Mouse (Mus musculus) lung, adult 2 months (tissue): Measurements from ENCODE around the gene Ralgds.

Experiments
- CTCF ChIP-seq: fragments of 200-500 bp; IDR thresholded peaks from 2 replicates; pipeline ENCODE4 v1.5.1; 2011; ENCODE audit warnings: mild to moderate bottlenecking, low read length, control low read depth; ENCODE audit not compliant: insufficient read depth
- POLR2A ChIP-seq: fragments of 200-500 bp; IDR thresholded peaks from 2 replicates; pipeline ENCODE4 v1.6.1; 2011; ENCODE audit warnings: low read depth, mild to moderate bottlenecking, control low read depth, low read length, borderline replicate concordance; ENCODE audit errors: extremely low read depth

DNA sequence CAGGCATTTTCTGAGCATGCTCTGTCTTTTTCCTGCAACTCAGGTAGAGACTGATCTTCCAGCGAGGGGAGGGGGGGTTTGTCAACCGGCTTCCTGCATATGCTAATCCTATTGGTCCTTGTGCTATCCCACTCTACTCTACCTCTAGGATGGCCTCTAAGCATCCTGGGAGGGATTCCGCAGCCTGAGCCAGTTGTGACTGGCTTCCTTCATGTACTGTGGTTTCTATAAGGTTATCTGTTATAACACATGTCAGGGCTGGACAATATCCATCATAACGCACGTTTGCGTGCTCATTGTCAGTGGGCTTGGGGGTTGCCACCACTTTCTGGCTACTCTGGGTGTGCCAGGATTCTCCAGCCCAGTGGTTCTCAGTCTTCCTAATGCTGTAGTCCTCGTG lies 83.1 kb downstream of the Ralgds start:
- TF ChIP-seq POLR2A: no peak
- TF ChIP-seq CTCF: no peak
